In the genomic region with DNA sequence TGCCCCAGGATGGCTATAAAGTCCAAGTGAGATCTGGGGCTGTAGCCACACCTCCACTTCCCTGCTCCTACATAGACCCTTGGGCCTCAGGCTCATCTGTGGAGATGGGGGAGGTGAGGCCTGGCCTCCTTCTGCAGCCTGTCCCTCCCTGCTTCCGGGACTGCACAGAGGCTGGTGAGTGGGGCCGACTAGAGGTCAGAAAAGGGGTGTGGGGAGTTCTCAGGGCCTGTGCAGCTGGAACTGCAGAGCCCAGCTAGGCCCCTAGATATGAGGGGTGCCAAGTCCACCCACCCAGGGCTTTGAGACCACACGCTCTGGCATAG, we compare ENCODE assay signal across 8 mouse cellular contexts. TPM values are rescaled to one million over a fixed set of nuclear protein-coding genes. Genes with fewer than 3 reads are reported as not detected.
DNase-seq lines count a peak whose midpoint lies in the region; ATAC-seq and TF ChIP-seq lines count a peak whose summit lies in the region.

No protein-coding gene starts in this region.

- H3K4me3 ChIP-seq in embryonic facial prominence, embryonic 11.5 days (ENCODE audit: low read depth, low read length), result no peak overlapping the region
- no peak overlapping the region for H3K4me3 ChIP-seq in hindbrain, embryonic 11.5 days (ENCODE audit: low read depth, low read length)
- H3K4me3 ChIP-seq in liver, postnatal 0 days (ENCODE audit: low read depth, low read length), result no peak overlapping the region

- no peaks in the 10 kb centered on the region; the same call in 1 of the 2 replicates for H3K36me3 ChIP-seq in embryonic facial prominence, embryonic 11.5 days (replicated peaks; ENCODE audit: control insufficient read depth, insufficient read depth, low read depth, low read length)
- H3K36me3 ChIP-seq in hindbrain, embryonic 11.5 days (ENCODE audit: control insufficient read depth, insufficient read depth, low read length), result no peaks in the 10 kb centered on the region; the same call in 1 of the 2 replicates
- H3K36me3 ChIP-seq in liver, postnatal 0 days (replicated peaks; ENCODE audit: insufficient read depth, low read length), result peaks cover 20% of the 10 kb centered on the region; the same call in 1 of the 2 replicates

- peak; percentile 68 for ATAC-seq in embryonic facial prominence, embryonic 11.5 days (replicated peaks; ENCODE audit: insufficient number of reproducible peaks, low FRiP score, low TSS enrichment, low read depth)
- no peak for ATAC-seq in hindbrain, embryonic 11.5 days (ENCODE audit: low FRiP score)
- peak; percentile 40 for ATAC-seq in liver, postnatal 0 days
- ATAC-seq in cerebellum, adult (ENCODE audit: insufficient number of reproducible peaks, low FRiP score, low TSS enrichment), result no peak

- H3K27me3 ChIP-seq in embryonic facial prominence, embryonic 11.5 days (ENCODE audit: control insufficient read depth, insufficient read depth, low read length), result no peaks in the 10 kb centered on the region
- no peaks in the 10 kb centered on the region for H3K27me3 ChIP-seq in hindbrain, embryonic 11.5 days (ENCODE audit: control insufficient read depth, insufficient read depth, low read length)
- H3K27me3 ChIP-seq in liver, postnatal 0 days (ENCODE audit: insufficient read depth, low read length), result no peaks in the 10 kb centered on the region

- peak overlapping the region; percentile 59 for H3K27ac ChIP-seq in embryonic facial prominence, embryonic 11.5 days (replicated peaks; ENCODE audit: low read depth, low read length)
- peak overlapping the region; percentile 71; the same call in 1 of the 2 replicates for H3K27ac ChIP-seq in hindbrain, embryonic 11.5 days (ENCODE audit: low read depth, low read length)
- H3K27ac ChIP-seq in liver, postnatal 0 days (ENCODE audit: low read depth), result 0 out of 2 replicates have a peak overlapping the region, but pooled peaks have one; percentile 11

- H3K9ac ChIP-seq in embryonic facial prominence, embryonic 11.5 days (replicated peaks; ENCODE audit: low read length), result no peak overlapping the region
- H3K9ac ChIP-seq in hindbrain, embryonic 11.5 days (ENCODE audit: low read depth, low read length), result no peak overlapping the region
- no peak overlapping the region for H3K9ac ChIP-seq in liver, postnatal 0 days (replicated peaks)

- peak; percentile 34 for DNase-seq in gastrocnemius, adult 18-20 months (ENCODE audit: low spot score)
- DNase-seq in gastrocnemius, postnatal 25 days, result no peak
- DNase-seq in embryonic facial prominence, embryonic 11.5 days (ENCODE audit: low spot score), result peak; percentile 59
- DNase-seq in hindbrain, embryonic 11.5 days (ENCODE audit: low spot score), result peak; percentile 23
- no peak for DNase-seq in liver, postnatal 0 days
- no peak for DNase-seq in left cerebral cortex, adult 11 months (ENCODE audit: low spot score)
- DNase-seq in layer of hippocampus, adult 11-12 months (ENCODE audit: low spot score), result no peak

- WGBS in embryonic facial prominence, embryonic 11.5 days, result 26% methylated on average over 3 of the region's 3 CpGs
- WGBS in hindbrain, embryonic 11.5 days, result 55% methylated on average over 3 of the region's 3 CpGs
- 44% methylated on average over 3 of the region's 3 CpGs for WGBS in liver, postnatal 0 days (ENCODE audit: insufficient replicate concordance)

- no peak for TF ChIP-seq EP300 in liver, postnatal 0 days (IDR thresholded peaks at IDR 0.05; ENCODE audit: low read depth)

- H3K9me3 ChIP-seq in embryonic facial prominence, embryonic 11.5 days (replicated peaks; ENCODE audit: control insufficient read depth, low read length), result no peaks in the 10 kb centered on the region
- H3K9me3 ChIP-seq in hindbrain, embryonic 11.5 days (ENCODE audit: control insufficient read depth, low read length), result no peaks in the 10 kb centered on the region
- no peaks in the 10 kb centered on the region for H3K9me3 ChIP-seq in liver, postnatal 0 days (ENCODE audit: low read length)

- no peak overlapping the region for H3K4me2 ChIP-seq in embryonic facial prominence, embryonic 11.5 days (ENCODE audit: low read depth, low read length)
- H3K4me2 ChIP-seq in hindbrain, embryonic 11.5 days (replicated peaks; ENCODE audit: low read depth, low read length), result no peak overlapping the region
- H3K4me2 ChIP-seq in liver, postnatal 0 days (ENCODE audit: low read depth, low read length), result no peak overlapping the region

- H3K4me1 ChIP-seq in embryonic facial prominence, embryonic 11.5 days (ENCODE audit: control insufficient read depth, insufficient read depth, low read length), result peaks cover 16% of the 10 kb centered on the region
- peaks cover 2% of the 10 kb centered on the region; the same call in 1 of the 2 replicates for H3K4me1 ChIP-seq in hindbrain, embryonic 11.5 days (replicated peaks; ENCODE audit: control insufficient read depth, insufficient read depth, low read length)
- H3K4me1 ChIP-seq in liver, postnatal 0 days (ENCODE audit: insufficient read depth), result peaks cover 14% of the 10 kb centered on the region

- TF ChIP-seq CTCF in liver, postnatal 0 days (IDR thresholded peaks at IDR 0.05; ENCODE audit: low read depth), result 0 out of 2 replicates have a peak, but pooled peaks have one; percentile 10

RNA-seq across cellular contexts. Expression of gene Hic1, which starts 21.5 kb away (rescaled TPM):
- total RNA-seq in gastrocnemius, adult 18-20 months (2021), result 1 to 10 TPM; 1.8 to 6.6 TPM
- total RNA-seq in gastrocnemius, postnatal 25 days (2021), result 1 to 10 TPM; 5.7 to 5.9 TPM
- polyA plus RNA-seq in embryonic facial prominence, embryonic 11.5 days (2014; fragmentation: Nextera tagmentation; extraction: Ambion mirVana), result 3.2 and 3.6 TPM in 2 replicates
- 0.90 and 1.5 TPM in 2 replicates for polyA plus RNA-seq in hindbrain, embryonic 11.5 days (2014; fragmentation: Nextera tagmentation; extraction: Ambion mirVana)
- 1.1 and 1.5 TPM in 2 replicates for polyA plus RNA-seq in liver, postnatal 0 days (2015; fragmentation: Nextera tagmentation; extraction: Ambion mirVana)

RNA-seq across cellular contexts. Expression of gene Ovca2, which starts 30.8 kb away (rescaled TPM):
- total RNA-seq in gastrocnemius, adult 18-20 months (2021), result 1 to 10 TPM; 2.5 to 2.8 TPM
- 1 to 10 TPM; 2.8 to 3.3 TPM for total RNA-seq in gastrocnemius, postnatal 25 days (2021)
- 37.3 and 37.5 TPM in 2 replicates for polyA plus RNA-seq in embryonic facial prominence, embryonic 11.5 days (2014; fragmentation: Nextera tagmentation; extraction: Ambion mirVana)
- 28.0 and 31.0 TPM in 2 replicates for polyA plus RNA-seq in hindbrain, embryonic 11.5 days (2014; fragmentation: Nextera tagmentation; extraction: Ambion mirVana)
- polyA plus RNA-seq in liver, postnatal 0 days (2015; fragmentation: Nextera tagmentation; extraction: Ambion mirVana), result 12.4 and 13.6 TPM in 2 replicates

RNA-seq across cellular contexts. Expression of gene Dph1, which starts 43.2 kb away (rescaled TPM):
- 1 to 10 TPM; 4.6 to 5.6 TPM for total RNA-seq in gastrocnemius, adult 18-20 months (2021)
- total RNA-seq in gastrocnemius, postnatal 25 days (2021), result 1 to 10 TPM; 5.6 to 5.8 TPM
- 20.0 and 23.2 TPM in 2 replicates for polyA plus RNA-seq in embryonic facial prominence, embryonic 11.5 days (2014; fragmentation: Nextera tagmentation; extraction: Ambion mirVana)
- polyA plus RNA-seq in hindbrain, embryonic 11.5 days (2014; fragmentation: Nextera tagmentation; extraction: Ambion mirVana), result 14.1 and 18.8 TPM in 2 replicates
- polyA plus RNA-seq in liver, postnatal 0 days (2015; fragmentation: Nextera tagmentation; extraction: Ambion mirVana), result 10.9 and 13.0 TPM in 2 replicates

RNA-seq across cellular contexts. Expression of gene Rtn4rl1, which starts 45.8 kb away (rescaled TPM):
- 1 to 10 TPM in 1 of 2 experiments, under 1 TPM in 1; 0.96 to 1.1 TPM for total RNA-seq in gastrocnemius, adult 18-20 months (2021)
- total RNA-seq in gastrocnemius, postnatal 25 days (2021), result 1 to 10 TPM in 1 of 2 experiments, under 1 TPM in 1; 1.00 to 1.7 TPM
- 2.0 and 2.6 TPM in 2 replicates for polyA plus RNA-seq in embryonic facial prominence, embryonic 11.5 days (2014; fragmentation: Nextera tagmentation; extraction: Ambion mirVana)
- 2.4 and 2.8 TPM in 2 replicates for polyA plus RNA-seq in hindbrain, embryonic 11.5 days (2014; fragmentation: Nextera tagmentation; extraction: Ambion mirVana)
- polyA plus RNA-seq in liver, postnatal 0 days (2015; fragmentation: Nextera tagmentation; extraction: Ambion mirVana), result 1.5 and 2.0 TPM in 2 replicates

Comparison
In these comparisons a context has a peak if more than half of its experiments do, and no peak if none do; other contexts are left out.
1. DNase-seq: peak in gastrocnemius, adult 18-20 months (single experiment), embryonic facial prominence, embryonic 11.5 days (single experiment) and hindbrain, embryonic 11.5 days (single experiment); none in gastrocnemius, postnatal 25 days (single experiment), liver, postnatal 0 days (single experiment), left cerebral cortex, adult 11 months (single experiment) and layer of hippocampus, adult 11-12 months (single experiment).
2. ATAC-seq: peak in embryonic facial prominence, embryonic 11.5 days (single experiment) and liver, postnatal 0 days (single experiment); none in hindbrain, embryonic 11.5 days (single experiment) and cerebellum, adult (single experiment).
3. H3K27ac ChIP-seq: peak in every context shown above with its lines; median percentile 71 in hindbrain, embryonic 11.5 days; 59 in embryonic facial prominence, embryonic 11.5 days; 11 in liver, postnatal 0 days.